Mouse (Mus musculus): Measurements from ENCODE around the gene Rph3al.

- TF ChIP-seq POLR2A (IDR thresholded peaks at IDR 0.05; ENCODE audit: low read depth, low read length), result no peak
- TF ChIP-seq CTCF (IDR thresholded peaks at IDR 0.05; ENCODE audit: borderline replicate concordance, insufficient read depth, low read length), result no peak
Observed at GRCm38 (mm10) chr11:75813085-75813484, 125.1 kb downstream of the Rph3al start.

All from embryonic fibroblast, embryonic 13.5 days (primary cell).